Mouse (Mus musculus) lung, embryonic 14.5 days (tissue): Measurements from ENCODE around the gene Zfp367. TPM values are rescaled to one million over a fixed set of nuclear protein-coding genes. Genes with fewer than 3 reads are reported as not detected.

Experiments
- ATAC-seq: fragments of 200-750 bp; cut with Nextera tagmentation; 2 replicates; pipeline ENCODE4 v1.8.0; 2017; ENCODE audit warnings: mild to moderate bottlenecking, moderate TSS enrichment, moderate library complexity; ENCODE audit not compliant: insufficient read depth
- DNase-seq: peaks from one replicate; pipeline ENCODE4 v3.0.0-alpha.2; 2015
- H3K27ac ChIP-seq: fragments of 300-500 bp; sonication (generic); 2 replicates; pipeline ENCODE4 v1.5.1; 2014; ENCODE audit warnings: low read depth, mild to moderate bottlenecking, moderate library complexity
- H3K27me3 ChIP-seq: fragments of 300-500 bp; sonication (generic); 2 replicates; pipeline ENCODE4 v1.6.1; 2014; ENCODE audit warnings: low read length, control low read depth; ENCODE audit not compliant: insufficient read depth
- H3K36me3 ChIP-seq: fragments of 300-500 bp; sonication (generic); 2 replicates; pipeline ENCODE4 v1.6.1; 2014; ENCODE audit warnings: control low read depth; ENCODE audit not compliant: insufficient read depth
- H3K4me1 ChIP-seq: fragments of 300-500 bp; sonication (generic); 2 replicates; pipeline ENCODE4 v1.6.1; 2014; ENCODE audit warnings: antibody characterized with exemption, control low read depth; ENCODE audit not compliant: insufficient read depth
- H3K4me2 ChIP-seq: fragments of 300-500 bp; sonication (generic); 2 replicates; pipeline ENCODE4 v1.6.1; 2014; ENCODE audit warnings: mild to moderate bottlenecking
- H3K4me3 ChIP-seq: fragments of 300-500 bp; sonication (generic); 2 replicates; pipeline ENCODE4 v1.5.1; 2014; ENCODE audit warnings: low read depth, low read length
- H3K9ac ChIP-seq: fragments of 300-500 bp; sonication (generic); 2 replicates; pipeline ENCODE4 v1.6.1; 2014
- H3K9me3 ChIP-seq: fragments of 300-500 bp; sonication (generic); 2 replicates; pipeline ENCODE4 v1.6.1; 2016; ENCODE audit warnings: low read depth, low read length, control low read depth
- CTCF ChIP-seq: IDR thresholded peaks from 2 replicates; pipeline ENCODE4 v1.5.1; 2016; ENCODE audit warnings: antibody characterized with exemption, low read depth
- WGBS: fragments of 180-500 bp; shearing (Covaris S2); extraction: QIAGEN DNeasy Blood & Tissue Kit; methylation state at CpG from one replicate; pipeline ENCODE4 v1.1.7; 2014; 5-methylcytosine and 5-hydroxymethylcytosine counted together
- polyA plus RNA-seq: library from polyadenylated mRNA; unstranded; fragments of >200 nt; fragmentation: Nextera tagmentation; extraction: Ambion mirVana; gene quantifications from 2 replicates; pipeline ENCODE4 v1.2.1, GENCODE M21; 2014

Gene Zfp367
- polyA plus RNA-seq, result 29.5 and 33.6 TPM in 2 replicates

DNA sequence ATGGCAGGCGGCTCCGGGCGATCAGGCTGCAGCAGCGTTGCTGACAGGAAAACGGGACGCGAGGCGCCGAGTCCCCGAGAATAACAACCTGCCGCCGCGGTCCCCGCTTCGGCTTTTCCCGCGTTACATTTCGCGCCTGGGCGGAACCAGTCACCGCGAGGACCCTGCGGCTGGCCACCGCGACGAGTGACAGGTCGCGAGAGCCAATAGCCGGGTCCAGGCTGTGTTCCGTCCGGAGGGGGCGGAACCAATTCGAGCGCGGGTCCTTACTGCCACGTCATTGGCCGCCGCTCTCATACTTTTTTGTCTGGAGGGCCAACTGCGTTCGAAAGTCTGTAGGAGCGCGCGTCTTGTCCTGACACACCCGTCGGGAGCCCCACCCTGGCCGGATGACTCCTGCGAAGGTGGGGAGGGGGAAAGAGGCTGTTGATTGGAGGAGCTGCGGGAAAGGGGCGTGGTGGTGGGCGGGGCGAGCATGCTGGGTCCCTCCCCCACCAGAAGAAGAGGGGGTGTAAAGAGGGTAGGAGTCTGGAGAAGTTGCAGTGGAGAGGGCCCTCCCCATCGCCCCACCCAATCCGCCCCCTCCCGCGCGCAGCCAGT, at the start of gene Zfp367:
Gene Zfp367 (minus strand): TSS at position 120 of the 600 bp plus-strand sequence.
- peak within 1 kb of the TSS; percentile 87 for H3K9ac ChIP-seq
- H3K9me3 ChIP-seq, result no peaks in the 10 kb centered on the region
- no peaks in the 10 kb centered on the region for H3K36me3 ChIP-seq
- TF ChIP-seq CTCF, result no peak
- no peaks in the 10 kb centered on the region for H3K27me3 ChIP-seq
- under 1% methylated on average over 56 of the region's 56 CpGs for WGBS
- H3K27ac ChIP-seq, result peak within 1 kb of the TSS; percentile 94
- peak within 1 kb of the TSS; percentile 88 for H3K4me3 ChIP-seq
- H3K4me1 ChIP-seq, result peaks cover 6% of the 10 kb centered on the region; the same call in 1 of the 2 replicates
- H3K4me2 ChIP-seq, result peak within 1 kb of the TSS; percentile 90
- DNase-seq (peak; percentile 99), ATAC-seq (peak; percentile 96)

DNA sequence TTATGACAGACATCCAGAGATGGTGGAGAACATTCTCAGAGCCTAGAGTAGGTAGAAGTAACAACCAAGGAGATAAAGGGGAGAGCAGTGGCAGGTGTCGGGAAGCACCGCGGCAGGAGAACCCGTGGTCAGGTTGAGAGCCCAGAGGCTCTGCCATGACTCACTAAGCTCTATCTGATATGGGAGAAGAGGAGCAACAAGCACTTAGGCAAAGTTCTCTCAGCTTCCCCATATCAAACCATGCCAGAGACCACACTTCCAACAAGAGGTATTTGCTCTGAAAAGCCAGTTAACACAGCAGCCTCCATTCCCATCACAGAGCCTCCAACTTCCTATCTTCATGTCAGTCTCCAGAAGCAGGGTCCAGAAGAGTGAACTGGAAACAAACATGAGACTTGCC, 47.9 kb upstream of the Zfp367 start:
- Histone ChIP-seq H3K27me3 (no peaks in the 10 kb centered on the region), H3K9ac (no peak overlapping the region), H3K27ac (no peak overlapping the region), H3K9me3 (no peaks in the 10 kb centered on the region), H3K36me3 (peaks cover 11% of the 10 kb centered on the region; the same call in 1 of the 2 replicates), H3K4me3 (no peak overlapping the region), H3K4me2 (no peak overlapping the region), H3K4me1 (no peaks in the 10 kb centered on the region)
- no peak for TF ChIP-seq CTCF
- DNase-seq (no peak), ATAC-seq (no peak)
- 90% methylated on average over 4 of the region's 4 CpGs for WGBS

- Histone ChIP-seq H3K4me1 (no peaks in the 10 kb centered on the region), H3K9me3 (no peaks in the 10 kb centered on the region), H3K27me3 (no peaks in the 10 kb centered on the region), H3K4me2 (no peak overlapping the region), H3K27ac (no peak overlapping the region), H3K36me3 (peaks cover 11% of the 10 kb centered on the region; the same call in 1 of the 2 replicates), H3K9ac (no peak overlapping the region), H3K4me3 (no peak overlapping the region)
- no peak for TF ChIP-seq CTCF
- 92% methylated on average over 4 of the region's 4 CpGs for WGBS
- ATAC-seq (no peak), DNase-seq (no peak)
These were observed 45.3 kb upstream of the Zfp367 start for GRCm38 (mm10) chr13:64198310-64198709.

- DNase-seq, result peak; percentile 23
- no peaks in the 10 kb centered on the region for H3K27me3 ChIP-seq
- 70% methylated on average over 6 of the region's 6 CpGs for WGBS
- no peak overlapping the region for H3K4me3 ChIP-seq
- H3K9me3 ChIP-seq, result no peaks in the 10 kb centered on the region
- H3K36me3 ChIP-seq, result peaks cover 11% of the 10 kb centered on the region; the same call in 1 of the 2 replicates
- H3K27ac ChIP-seq, result no peak overlapping the region
- ATAC-seq, result no peak
- H3K4me2 ChIP-seq, result no peak overlapping the region
- TF ChIP-seq CTCF, result no peak
- H3K4me1 ChIP-seq, result no peaks in the 10 kb centered on the region
- no peak overlapping the region for H3K9ac ChIP-seq
These were observed 44.9 kb upstream of the Zfp367 start for GRCm38 (mm10) chr13:64197899-64198298.

DNA sequence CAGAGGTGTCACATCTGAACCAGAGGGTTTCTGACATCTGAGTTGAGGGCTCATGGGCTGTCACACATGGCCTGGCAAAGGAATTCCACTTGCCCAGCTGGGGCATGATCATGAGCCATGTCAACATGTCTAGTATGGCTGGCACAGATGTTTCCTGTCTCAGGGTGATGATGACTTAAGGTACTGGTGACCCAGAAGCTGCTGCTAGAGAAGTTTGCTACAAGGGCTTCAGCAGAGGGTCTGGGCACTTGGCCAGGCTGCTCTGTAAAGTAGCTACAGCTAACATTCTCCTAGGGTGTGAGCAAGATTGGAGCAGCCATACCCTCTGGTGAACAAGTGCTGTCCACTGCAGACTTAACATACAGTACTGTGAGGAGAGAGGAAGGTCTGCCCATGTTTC, 34.1 kb upstream of the Zfp367 start:
- H3K36me3 ChIP-seq, result peaks cover 18% of the 10 kb centered on the region; the same call in 1 of the 2 replicates

DNA sequence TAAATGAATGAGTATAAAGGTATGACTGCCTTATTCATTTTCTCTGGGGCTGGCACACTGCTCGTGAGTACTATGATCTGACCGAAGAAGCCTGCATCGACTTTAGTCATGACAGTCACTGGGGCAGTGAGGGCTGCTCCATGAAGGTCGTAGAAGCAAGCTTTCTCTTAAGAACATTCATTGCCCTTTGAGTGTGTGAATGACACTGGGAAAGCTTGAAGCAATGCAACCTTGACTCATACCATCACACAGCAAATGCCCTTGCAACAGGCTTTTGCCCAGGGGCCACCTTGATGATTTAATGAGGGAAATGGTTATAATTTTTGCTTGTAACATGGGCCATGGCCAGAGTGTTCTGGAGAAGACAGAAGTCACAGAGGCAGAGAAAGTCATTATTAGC, 33.5 kb upstream of the Zfp367 start:
- Histone ChIP-seq H3K27ac (no peak overlapping the region), H3K9ac (no peak overlapping the region), H3K4me2 (no peak overlapping the region), H3K27me3 (no peaks in the 10 kb centered on the region), H3K36me3 (peaks cover 18% of the 10 kb centered on the region; the same call in 1 of the 2 replicates), H3K4me3 (no peak overlapping the region), H3K4me1 (no peaks in the 10 kb centered on the region), H3K9me3 (no peaks in the 10 kb centered on the region)
- no peak for ATAC-seq
- TF ChIP-seq CTCF, result no peak
- 93% methylated on average over 4 of the region's 4 CpGs for WGBS
- no peak for DNase-seq

More for the DNA sequence above, 34.1 kb upstream of the Zfp367 start:
- no peaks in the 10 kb centered on the region for H3K27me3 ChIP-seq
- no peak overlapping the region for H3K4me3 ChIP-seq
- no peak overlapping the region for H3K9ac ChIP-seq
- DNase-seq (peak; percentile 41), ATAC-seq (peak; percentile 38; the same call in 1 of the 2 replicates)
- TF ChIP-seq CTCF, result no peak
- no peaks in the 10 kb centered on the region for H3K9me3 ChIP-seq
- H3K4me2 ChIP-seq, result no peak overlapping the region
- H3K27ac ChIP-seq, result no peak overlapping the region
- H3K4me1 ChIP-seq, result no peaks in the 10 kb centered on the region

DNA sequence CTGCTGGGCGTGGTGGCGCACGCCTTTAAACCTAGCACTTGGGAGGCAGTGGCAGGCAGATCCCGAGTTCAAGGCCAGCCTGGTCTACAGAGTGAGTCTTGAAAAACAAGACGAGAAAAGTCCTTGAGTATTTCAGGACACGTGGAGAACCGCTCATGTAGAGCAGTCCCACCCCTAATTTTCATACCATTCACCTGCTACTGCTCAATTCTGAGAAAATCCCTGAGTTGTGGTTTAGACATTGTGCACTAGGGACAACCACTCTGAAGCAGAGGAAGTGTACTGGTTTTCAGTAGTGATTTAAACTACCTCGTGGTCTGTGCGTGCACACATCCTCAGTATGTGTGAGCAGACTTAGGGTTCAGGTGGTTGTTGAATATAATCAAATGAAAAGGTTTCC, 32.6 kb upstream of the Zfp367 start:
- Histone ChIP-seq H3K27me3 (no peaks in the 10 kb centered on the region), H3K9me3 (no peaks in the 10 kb centered on the region), H3K27ac (no peak overlapping the region), H3K4me1 (no peaks in the 10 kb centered on the region), H3K4me3 (no peak overlapping the region), H3K4me2 (no peak overlapping the region), H3K36me3 (peaks cover 18% of the 10 kb centered on the region; the same call in 1 of the 2 replicates), H3K9ac (no peak overlapping the region)
- ATAC-seq (no peak), DNase-seq (no peak)
- no peak for TF ChIP-seq CTCF
- WGBS, result 90% methylated on average over 9 of the region's 9 CpGs
